Mouse (Mus musculus) heart, adult 2 months (tissue): ENCODE results near the gene Trpm8. TPM values are rescaled to one million over a fixed set of nuclear protein-coding genes. Genes with fewer than 3 reads are reported as not detected.
A peak's percentile ranks its signal among the peaks of the same experiment; 100 is the strongest.

Source experiments
- DNase-seq, 2 experiments: peaks; one replicate each; pipeline ENCODE4 v3.0.0; 2021
- H3K27ac ChIP-seq: fragments of 200-600 bp; 2 replicates; pipeline ENCODE4 v1.8.1; 2022
- H3K27me3 ChIP-seq: fragments of 200-500 bp; 2 replicates; pipeline ENCODE4 v1.6.1; 2012; ENCODE audit warnings: mild to moderate bottlenecking, low read length, inconsistent platforms, mixed read lengths; ENCODE audit not compliant: control insufficient read depth, insufficient read depth
- H3K36me3 ChIP-seq: fragments of 200-500 bp; 2 replicates; pipeline ENCODE4 v1.6.1; 2012; ENCODE audit warnings: low read length, inconsistent platforms; ENCODE audit not compliant: control insufficient read depth, insufficient read depth
- H3K4me1 ChIP-seq: fragments of 200-500 bp; 2 replicates; pipeline ENCODE4 v1.6.1; 2011; ENCODE audit warnings: low read length; ENCODE audit not compliant: control insufficient read depth, insufficient read depth
- H3K4me3 ChIP-seq: fragments of 200-600 bp; 2 replicates; pipeline ENCODE4 v1.8.1; 2022
- H3K79me2 ChIP-seq: fragments of 200-500 bp; replicated peaks from 2 replicates; pipeline ENCODE4 v1.6.1; 2012; ENCODE audit warnings: mild to moderate bottlenecking, inconsistent platforms, low read length, moderate library complexity, mixed read lengths; ENCODE audit not compliant: control insufficient read depth, insufficient read depth
- H3K9ac ChIP-seq: fragments of 200-500 bp; 2 replicates; pipeline ENCODE4 v1.6.1; 2012; ENCODE audit warnings: low read depth, mild to moderate bottlenecking, control low read depth, inconsistent platforms, low read length, mixed read lengths
- CTCF ChIP-seq: fragments of 200-600 bp; IDR thresholded peaks from 2 replicates; pipeline ENCODE4 v1.8.1; 2022; ENCODE audit warnings: antibody characterized with exemption, mild to moderate bottlenecking, moderate library complexity
- EP300 ChIP-seq: fragments of 200-500 bp; IDR thresholded peaks from 2 replicates; pipeline ENCODE4 v1.6.1; 2011; ENCODE audit warnings: low read depth, low read length, control low read depth; ENCODE audit not compliant: insufficient read depth
- POLR2A ChIP-seq: fragments of 200-500 bp; IDR thresholded peaks from 2 replicates; pipeline ENCODE4 v1.6.1; 2011; ENCODE audit warnings: mild to moderate bottlenecking, low read depth, low read length, control low read depth; ENCODE audit not compliant: insufficient read depth
- WGBS: fragments of 180-500 bp; shearing (Covaris S2); methylation state at CpG from one replicate; pipeline ENCODE4 v1.1.7; 2018; 5-methylcytosine and 5-hydroxymethylcytosine counted together
- intact Hi-C: fragments of 180-260 bp; cut with DNase I; formaldehyde crosslinking; loops from one replicate; pipeline ENCODE4 v1.15.1; 2025
- polyA plus RNA-seq: library from polyadenylated mRNA; depleted of rRNA; stranded (reverse); fragments of >200 nt; gene quantifications from 2 replicates; pipeline ENCODE4 v1.2.3, GENCODE M21; 2012
- total RNA-seq, 2 experiments: library from RNA; stranded (reverse); gene quantifications; 2 replicates each; pipeline ENCODE4 v1.2.3; 2021

Gene Trpm8
- total and polyA plus RNA-seq, 3 experiments, result not detected

GRCm38 (mm10) chr1:88283376-88284227 lies 6.1 kb downstream of the Trpm8 start:
- 70% methylated on average over 15 of the region's 15 CpGs for WGBS
- Histone ChIP-seq H3K27ac (no peak overlapping the region), H3K27me3 (no peaks in the 10 kb centered on the region), H3K4me3 (no peak overlapping the region), H3K4me1 (no peaks in the 10 kb centered on the region), H3K79me2 (no peaks in the 10 kb centered on the region), H3K36me3 (no peaks in the 10 kb centered on the region), H3K9ac (no peak overlapping the region)
- no peak for TF ChIP-seq POLR2A
- TF ChIP-seq CTCF, result no peak
- intact Hi-C loops, result loop anchor here (10.0 kb wide), 1 partner anchor 279 kb away; the partner anchor contains the start of gene Usp40
- DNase-seq, result no peak

DNA sequence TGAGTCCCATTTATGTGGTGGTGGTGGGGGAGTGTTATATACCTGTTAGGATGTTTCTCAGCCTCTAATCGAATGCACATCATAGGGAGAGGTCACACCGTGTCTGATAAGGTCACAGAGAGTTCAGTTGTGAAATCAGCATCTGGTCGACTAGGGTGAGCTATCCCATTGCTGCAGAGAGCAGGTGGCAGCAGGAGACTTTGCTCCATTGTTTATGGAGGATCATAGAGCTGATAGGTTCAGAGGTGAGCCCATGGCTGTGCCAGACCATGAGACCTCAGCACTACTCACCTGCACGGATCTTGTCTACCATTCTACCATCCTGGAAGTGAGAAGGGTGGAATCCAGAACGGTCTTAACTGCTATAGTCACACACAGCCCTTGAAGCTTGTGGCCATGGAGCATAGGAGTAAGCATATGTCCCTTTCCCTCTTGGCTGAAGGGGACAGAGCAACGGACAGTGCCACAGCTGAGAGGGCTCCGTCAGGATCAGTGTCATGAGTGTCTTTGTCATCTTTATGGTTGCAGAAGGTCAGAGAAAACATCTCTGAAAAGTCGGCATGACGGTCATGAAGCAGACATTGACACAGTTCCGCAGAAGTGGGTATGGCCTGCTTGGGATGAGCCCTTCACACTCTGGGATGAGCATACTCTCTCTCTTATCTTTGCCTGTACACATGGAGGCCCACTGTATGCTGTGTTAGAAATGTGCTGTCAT lies 6.9 kb downstream of the Trpm8 start:
- H3K27ac ChIP-seq, result no peak overlapping the region
- no peak overlapping the region for H3K9ac ChIP-seq
- 54% methylated on average over 10 of the region's 10 CpGs for WGBS
- no peaks in the 10 kb centered on the region for H3K4me1 ChIP-seq
- H3K27me3 ChIP-seq, result no peaks in the 10 kb centered on the region
- no peaks in the 10 kb centered on the region for H3K79me2 ChIP-seq
- intact Hi-C loops, result loop anchor here (10.0 kb wide), 1 partner anchor 280 kb away; the partner anchor contains the start of gene Usp40
- no peak for TF ChIP-seq EP300
- TF ChIP-seq CTCF, result no peak
- TF ChIP-seq POLR2A, result no peak
- H3K4me3 ChIP-seq, result no peak overlapping the region
- peak in 1 of 2 experiments; percentile 37 for DNase-seq
- no peaks in the 10 kb centered on the region for H3K36me3 ChIP-seq

DNA sequence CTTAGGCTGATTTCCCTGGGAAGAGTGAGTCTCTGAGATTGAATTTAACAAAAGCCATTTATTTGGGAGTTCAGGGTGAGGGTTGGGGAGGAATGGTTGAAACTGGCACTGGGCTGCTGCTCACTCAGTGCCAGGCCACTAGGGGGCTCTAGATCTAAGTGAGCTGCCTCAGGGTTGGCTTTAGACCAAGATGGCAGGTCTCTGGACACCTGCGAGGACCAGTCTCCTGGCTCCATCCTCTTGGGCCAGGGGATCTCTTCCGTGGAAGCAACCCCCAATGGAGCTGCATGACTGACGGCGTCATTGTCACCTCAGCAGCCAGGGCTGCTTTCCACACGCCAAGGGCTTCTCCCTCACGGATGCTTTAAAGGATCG lies 7.5 kb downstream of the Trpm8 start:
- H3K36me3 ChIP-seq, result no peaks in the 10 kb centered on the region
- no peaks in the 10 kb centered on the region for H3K4me1 ChIP-seq
- TF ChIP-seq CTCF, result peak; percentile 67
- TF ChIP-seq POLR2A, result no peak
- H3K9ac ChIP-seq, result no peak overlapping the region
- intact Hi-C loops, result loop anchor here (10.0 kb wide), 1 partner anchor 280 kb away; the partner anchor contains the start of gene Usp40
- 54% methylated on average over 7 of the region's 7 CpGs for WGBS
- no peaks in the 10 kb centered on the region for H3K79me2 ChIP-seq
- H3K27me3 ChIP-seq, result no peaks in the 10 kb centered on the region
- no peak overlapping the region for H3K27ac ChIP-seq
- peak in 1 of 2 experiments; percentile 39 for DNase-seq
- no peak overlapping the region for H3K4me3 ChIP-seq

- no peaks in the 10 kb centered on the region for H3K79me2 ChIP-seq
- 59% methylated on average over 5 of the region's 5 CpGs for WGBS
- no peak overlapping the region for H3K27ac ChIP-seq
- DNase-seq, result no peak
- intact Hi-C loops, result loop anchor here (10.0 kb wide), 1 partner anchor 281 kb away; the partner anchor contains the start of gene Usp40
- no peaks in the 10 kb centered on the region for H3K4me1 ChIP-seq
- TF ChIP-seq CTCF, result no peak
- TF ChIP-seq EP300, result no peak
- no peak for TF ChIP-seq POLR2A
- no peak overlapping the region for H3K4me3 ChIP-seq
- H3K36me3 ChIP-seq, result no peaks in the 10 kb centered on the region
- H3K9ac ChIP-seq, result no peak overlapping the region
- H3K27me3 ChIP-seq, result no peaks in the 10 kb centered on the region
These were observed 8.2 kb downstream of the Trpm8 start for GRCm38 (mm10) chr1:88285652-88286051.

DNA sequence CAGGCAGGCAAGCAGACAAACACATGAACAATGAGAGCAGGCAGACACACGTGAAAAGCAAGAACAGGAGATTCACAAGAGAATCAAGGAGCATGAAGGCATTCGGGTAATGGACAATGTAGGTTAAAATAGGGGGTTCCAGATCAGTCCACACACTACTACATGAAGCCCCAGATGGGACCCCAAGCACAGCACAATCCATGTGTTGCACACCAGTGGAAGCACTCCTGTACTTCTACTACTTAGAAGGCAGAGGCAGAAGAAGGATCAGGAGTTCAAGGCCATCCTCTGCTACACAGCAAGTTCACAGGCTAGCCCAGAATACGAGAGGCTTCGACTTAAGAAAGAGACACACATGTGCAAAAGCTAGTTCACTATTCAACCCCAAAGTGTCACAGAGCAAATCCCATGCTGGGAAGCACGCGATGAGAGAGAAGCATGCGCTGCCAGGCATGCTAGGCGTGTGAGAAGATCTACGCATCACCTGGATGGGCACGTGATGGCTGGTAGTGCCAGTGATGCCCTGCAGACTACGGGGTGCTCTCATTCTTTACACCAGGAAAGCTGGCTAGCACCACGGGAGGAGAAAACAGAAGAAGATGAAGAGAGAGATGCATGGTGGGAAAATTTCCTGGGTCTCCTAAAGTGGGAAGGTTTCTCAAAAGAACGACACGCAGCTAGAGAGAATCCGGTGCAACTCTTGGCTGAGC lies 8.8 kb downstream of the Trpm8 start:
- 76% methylated on average over 15 of the region's 15 CpGs for WGBS
- intact Hi-C loops, result loop anchor here (10.0 kb wide), 1 partner anchor 281 kb away; the partner anchor contains the start of gene Usp40
- peak in 1 of 2 experiments; percentile 31 for DNase-seq
- Histone ChIP-seq H3K79me2 (no peaks in the 10 kb centered on the region), H3K9ac (no peak overlapping the region), H3K27me3 (no peaks in the 10 kb centered on the region), H3K36me3 (no peaks in the 10 kb centered on the region), H3K4me1 (no peaks in the 10 kb centered on the region), H3K4me3 (no peak overlapping the region), H3K27ac (no peak overlapping the region)
- TF ChIP-seq POLR2A (no peak), CTCF (no peak), EP300 (no peak)
